Comparison of ENCODE assay signal across 8 mouse cellular contexts in the genomic region with DNA sequence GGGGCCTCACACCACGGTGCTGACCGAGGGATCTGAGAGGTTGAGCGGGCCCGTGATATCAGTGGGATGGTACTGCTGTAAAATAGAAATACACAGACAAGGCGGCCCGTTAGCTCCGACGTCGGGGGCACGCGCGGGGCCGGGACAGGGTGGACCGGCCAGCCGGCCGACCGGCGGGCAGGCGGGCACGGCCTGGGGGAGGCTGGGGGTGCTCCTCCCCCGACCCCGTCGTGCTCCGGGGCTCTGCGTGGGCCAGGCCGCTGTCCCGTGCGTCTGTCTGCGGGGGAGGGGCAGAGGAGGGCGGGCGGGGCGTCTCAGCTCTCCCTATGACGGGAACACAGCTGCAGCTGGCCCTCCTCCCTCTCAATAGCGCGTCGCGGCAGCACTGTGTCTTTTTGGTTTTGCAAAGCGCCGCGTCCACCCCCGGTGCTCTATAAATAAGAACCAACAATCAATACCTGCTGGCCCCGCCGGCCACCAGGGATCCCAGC. TPM values are rescaled to one million over a fixed set of nuclear protein-coding genes. Genes with fewer than 3 reads are reported as not detected.
DNase-seq lines count a peak whose midpoint lies in the region; ATAC-seq and TF ChIP-seq lines count a peak whose summit lies in the region.

No protein-coding gene starts in this region.

- no peaks in the 10 kb centered on the region for H3K9me3 ChIP-seq in embryonic facial prominence, embryonic 11.5 days (replicated peaks; ENCODE audit: control insufficient read depth, low read length)
- H3K9me3 ChIP-seq in hindbrain, embryonic 10.5 days = no peaks in the 10 kb centered on the region
- no peaks in the 10 kb centered on the region for H3K9me3 ChIP-seq in liver, embryonic 12.5 days (replicated peaks)

- no peak for DNase-seq in kidney, adult 2 months
- no peak for DNase-seq in kidney, adult 9 months
- DNase-seq in embryonic facial prominence, embryonic 11.5 days (ENCODE audit: low spot score) = no peak
- DNase-seq in hindbrain, embryonic 10.5 days (ENCODE audit: low spot score) = peak; percentile 21
- DNase-seq in thymus, postnatal 14 days = no peak
- no peak for DNase-seq in embryo, embryonic 10 days (ENCODE audit: low spot score)

- TF ChIP-seq CTCF in kidney, adult 2 months (conservative IDR thresholded peaks at IDR 0.05; ENCODE audit: insufficient read depth, insufficient read length, low read depth, low read length) = no peak
- TF ChIP-seq CTCF in small intestine, adult 2 months (IDR thresholded peaks at IDR 0.05; ENCODE audit: extremely low read depth, insufficient read length, insufficient replicate concordance, low read depth, low read length) = no peak

- no peak overlapping the region for H3K9ac ChIP-seq in embryonic facial prominence, embryonic 11.5 days (replicated peaks; ENCODE audit: low read length)
- no peak overlapping the region for H3K9ac ChIP-seq in liver, embryonic 12.5 days

- no peaks in the 10 kb centered on the region; the same call in 1 of the 2 replicates for H3K27me3 ChIP-seq in kidney, adult 2 months (replicated peaks; ENCODE audit: control insufficient read depth, insufficient read depth, low read length)
- peaks cover 55% of the 10 kb centered on the region for H3K27me3 ChIP-seq in embryonic facial prominence, embryonic 11.5 days (ENCODE audit: control insufficient read depth, insufficient read depth, low read length)
- peaks cover 97% of the 10 kb centered on the region for H3K27me3 ChIP-seq in hindbrain, embryonic 10.5 days (ENCODE audit: insufficient read depth, poor library complexity, severe bottlenecking)
- peaks cover 95% of the 10 kb centered on the region for H3K27me3 ChIP-seq in liver, embryonic 12.5 days (replicated peaks)
- H3K27me3 ChIP-seq in small intestine, adult 2 months (ENCODE audit: control insufficient read depth, insufficient read depth, low read length) = peaks cover 10% of the 10 kb centered on the region

- no peak for TF ChIP-seq POLR2A in kidney, adult 2 months (IDR thresholded peaks at IDR 0.05; ENCODE audit: low read depth, low read length)
- no peak for TF ChIP-seq POLR2A in small intestine, adult 2 months (IDR thresholded peaks at IDR 0.05; ENCODE audit: low read depth, low read length)

- 4% methylated on average over 43 of the region's 43 CpGs for WGBS in kidney, adult 2 months
- WGBS in embryonic facial prominence, embryonic 11.5 days = 4% methylated on average over 43 of the region's 43 CpGs
- WGBS in hindbrain, embryonic 10.5 days = 7% methylated on average over 43 of the region's 43 CpGs
- WGBS in liver, embryonic 12.5 days (ENCODE audit: insufficient replicate concordance) = 5% methylated on average over 39 of the region's 43 CpGs
- 2% methylated on average over 43 of the region's 43 CpGs for WGBS in small intestine, adult 2 months

- H3K27ac ChIP-seq in kidney, adult 2 months (ENCODE audit: insufficient read depth, low read depth, low read length) = no peak overlapping the region
- no peak overlapping the region for H3K27ac ChIP-seq in embryonic facial prominence, embryonic 11.5 days (replicated peaks; ENCODE audit: low read depth, low read length)
- peak overlapping the region; percentile 62; the same call in 1 of the 2 replicates for H3K27ac ChIP-seq in hindbrain, embryonic 10.5 days
- H3K27ac ChIP-seq in liver, embryonic 12.5 days = no peak overlapping the region
- no peak overlapping the region for H3K27ac ChIP-seq in small intestine, adult 2 months (ENCODE audit: insufficient read depth, low read depth, low read length)

- H3K4me1 ChIP-seq in kidney, adult 2 months (ENCODE audit: control insufficient read depth, insufficient read depth, low read length) = peaks cover 3% of the 10 kb centered on the region; the same call in 1 of the 2 replicates
- peaks cover 3% of the 10 kb centered on the region; the same call in 1 of the 2 replicates for H3K4me1 ChIP-seq in embryonic facial prominence, embryonic 11.5 days (ENCODE audit: control insufficient read depth, insufficient read depth, low read length)
- peaks cover 28% of the 10 kb centered on the region for H3K4me1 ChIP-seq in hindbrain, embryonic 10.5 days (replicated peaks)
- H3K4me1 ChIP-seq in liver, embryonic 12.5 days = peaks cover 15% of the 10 kb centered on the region
- peaks cover 40% of the 10 kb centered on the region for H3K4me1 ChIP-seq in small intestine, adult 2 months (ENCODE audit: control insufficient read depth, insufficient read depth, insufficient read length, low read length)

- H3K4me3 ChIP-seq in kidney, adult 2 months (ENCODE audit: insufficient read depth, low read depth, low read length) = peak overlapping the region; percentile 29; the same call in 1 of the 2 replicates
- H3K4me3 ChIP-seq in embryonic facial prominence, embryonic 11.5 days (ENCODE audit: low read depth, low read length) = 0 out of 2 replicates have a peak overlapping the region, but pooled peaks have one; percentile 16
- H3K4me3 ChIP-seq in hindbrain, embryonic 10.5 days = peak overlapping the region; percentile 43
- peak overlapping the region; percentile 33 for H3K4me3 ChIP-seq in liver, embryonic 12.5 days
- H3K4me3 ChIP-seq in small intestine, adult 2 months (ENCODE audit: low read depth, low read length) = peak overlapping the region; percentile 67

- ATAC-seq in embryonic facial prominence, embryonic 11.5 days (replicated peaks; ENCODE audit: insufficient number of reproducible peaks, low FRiP score, low TSS enrichment, low read depth) = no peak
- ATAC-seq in liver, embryonic 12.5 days = 0 out of 2 replicates have a peak, but pooled peaks have one; percentile 19

- no peaks in the 10 kb centered on the region for H3K36me3 ChIP-seq in kidney, adult 2 months (ENCODE audit: control insufficient read depth, insufficient read depth, low read length)
- no peaks in the 10 kb centered on the region for H3K36me3 ChIP-seq in embryonic facial prominence, embryonic 11.5 days (replicated peaks; ENCODE audit: control insufficient read depth, insufficient read depth, low read depth, low read length)
- no peaks in the 10 kb centered on the region for H3K36me3 ChIP-seq in hindbrain, embryonic 10.5 days
- no peaks in the 10 kb centered on the region for H3K36me3 ChIP-seq in liver, embryonic 12.5 days
- no peaks in the 10 kb centered on the region for H3K36me3 ChIP-seq in small intestine, adult 2 months (ENCODE audit: control insufficient read depth, insufficient read depth, low read length)

- peak overlapping the region; percentile 19; the same call in 1 of the 2 replicates for H3K4me2 ChIP-seq in embryonic facial prominence, embryonic 11.5 days (ENCODE audit: low read depth, low read length)
- peak overlapping the region; percentile 60 for H3K4me2 ChIP-seq in liver, embryonic 12.5 days

RNA-seq across cellular contexts. Expression of gene Lrrc26, which starts 2.4 kb away (rescaled TPM):
- polyA plus RNA-seq in kidney, adult 2 months (2012; rRNA removed) = 2.7 and 3.0 TPM in 2 replicates
- polyA plus RNA-seq in embryonic facial prominence, embryonic 11.5 days (2014; fragmentation: Nextera tagmentation; extraction: Ambion mirVana) = not detected in 2 replicates
- polyA plus RNA-seq in hindbrain, embryonic 10.5 days (2016; fragmentation: Nextera tagmentation; extraction: Ambion mirVana) = not detected in 2 replicates
- not detected in 2 replicates for polyA plus RNA-seq in liver, embryonic 12.5 days (2016; fragmentation: Nextera tagmentation; extraction: Ambion mirVana)
- 49.7 and 138 TPM in 2 replicates for polyA plus RNA-seq in small intestine, adult 2 months (2012; rRNA removed)

RNA-seq across cellular contexts. Expression of gene Tmem210, which starts 4.2 kb away (rescaled TPM):
- not detected in 2 replicates for polyA plus RNA-seq in kidney, adult 2 months (2012; rRNA removed)
- polyA plus RNA-seq in embryonic facial prominence, embryonic 11.5 days (2014; fragmentation: Nextera tagmentation; extraction: Ambion mirVana) = not detected in 2 replicates
- polyA plus RNA-seq in hindbrain, embryonic 10.5 days (2016; fragmentation: Nextera tagmentation; extraction: Ambion mirVana) = not detected in 2 replicates
- polyA plus RNA-seq in liver, embryonic 12.5 days (2016; fragmentation: Nextera tagmentation; extraction: Ambion mirVana) = not detected in 2 replicates
- not detected in 2 replicates for polyA plus RNA-seq in small intestine, adult 2 months (2012; rRNA removed)

RNA-seq across cellular contexts. Expression of gene Anapc2, which starts 19.8 kb away (rescaled TPM):
- polyA plus RNA-seq in kidney, adult 2 months (2012; rRNA removed) = 82.6 and 92.3 TPM in 2 replicates
- 111 and 113 TPM in 2 replicates for polyA plus RNA-seq in embryonic facial prominence, embryonic 11.5 days (2014; fragmentation: Nextera tagmentation; extraction: Ambion mirVana)
- polyA plus RNA-seq in hindbrain, embryonic 10.5 days (2016; fragmentation: Nextera tagmentation; extraction: Ambion mirVana) = 150 and 156 TPM in 2 replicates
- polyA plus RNA-seq in liver, embryonic 12.5 days (2016; fragmentation: Nextera tagmentation; extraction: Ambion mirVana) = 63.6 and 65.3 TPM in 2 replicates
- 31.0 and 71.6 TPM in 2 replicates for polyA plus RNA-seq in small intestine, adult 2 months (2012; rRNA removed)

RNA-seq across cellular contexts. Expression of gene Ssna1, which starts 19.9 kb away (rescaled TPM):
- polyA plus RNA-seq in kidney, adult 2 months (2012; rRNA removed) = 46.2 and 48.8 TPM in 2 replicates
- polyA plus RNA-seq in embryonic facial prominence, embryonic 11.5 days (2014; fragmentation: Nextera tagmentation; extraction: Ambion mirVana) = 253 and 254 TPM in 2 replicates
- polyA plus RNA-seq in hindbrain, embryonic 10.5 days (2016; fragmentation: Nextera tagmentation; extraction: Ambion mirVana) = 248 and 259 TPM in 2 replicates
- 164 and 179 TPM in 2 replicates for polyA plus RNA-seq in liver, embryonic 12.5 days (2016; fragmentation: Nextera tagmentation; extraction: Ambion mirVana)
- 40.7 and 55.9 TPM in 2 replicates for polyA plus RNA-seq in small intestine, adult 2 months (2012; rRNA removed)

RNA-seq across cellular contexts. Expression of gene Grin1, which starts 26.9 kb away (rescaled TPM):
- 0.34 and 0.41 TPM in 2 replicates for polyA plus RNA-seq in kidney, adult 2 months (2012; rRNA removed)
- 1.6 TPM in 2 replicates for polyA plus RNA-seq in embryonic facial prominence, embryonic 11.5 days (2014; fragmentation: Nextera tagmentation; extraction: Ambion mirVana)
- 1.2 and 4.5 TPM in 2 replicates for polyA plus RNA-seq in hindbrain, embryonic 10.5 days (2016; fragmentation: Nextera tagmentation; extraction: Ambion mirVana)
- 0.24 and 0.41 TPM in 2 replicates for polyA plus RNA-seq in liver, embryonic 12.5 days (2016; fragmentation: Nextera tagmentation; extraction: Ambion mirVana)
- polyA plus RNA-seq in small intestine, adult 2 months (2012; rRNA removed) = 0.34 and 0.63 TPM in 2 replicates

Comparison
In these comparisons a context has a peak if more than half of its experiments do, and no peak if none do; other contexts are left out.
1. H3K4me3 ChIP-seq: peak in every context shown above with its lines; median percentile 67 in small intestine, adult 2 months; 43 in hindbrain, embryonic 10.5 days; 33 in liver, embryonic 12.5 days; 29 in kidney, adult 2 months; 16 in embryonic facial prominence, embryonic 11.5 days.
2. RNA of gene Lrrc26, which starts 2.4 kb away (polyA plus RNA-seq): 49.7 to 138 TPM in small intestine, adult 2 months; 2.7 to 3.0 TPM in kidney, adult 2 months, not detected in embryonic facial prominence, embryonic 11.5 days, not detected in hindbrain, embryonic 10.5 days and not detected in liver, embryonic 12.5 days; every median in the first group is over 10 times any median in the second.